Mouse (Mus musculus): Measurements from ENCODE around the gene Olfr1362.

The Olfr1362 gene

GRCm38 (mm10) chr13:21613922-21614321 is at the start of gene Olfr1362:
Gene Olfr1362 (minus strand): TSS chr13:21614022.
- no peak for DNase-seq (ENCODE audit: low spot score in 2 of 2)

GRCm38 (mm10) chr13:21663286-21663685 is 49.5 kb upstream of the Olfr1362 start, which contains the start of gene Olfr1361:
Gene Olfr1361 (minus strand): TSS chr13:21663386.
- no peak for DNase-seq (ENCODE audit: low spot score in 2 of 2)

- DNase-seq (ENCODE audit: low spot score in 2 of 2): no peak
Observed at GRCm38 (mm10) chr13:21642418-21642817, 28.6 kb upstream of the Olfr1362 start, which contains the start of gene Olfr11. Gene Olfr11 (minus strand): TSS chr13:21642518.

GRCm38 (mm10) chr13:21591618-21592017 is 22.2 kb downstream of the Olfr1362 start:
- DNase-seq (ENCODE audit: low spot score in 2 of 2): no peak

GRCm38 (mm10) chr13:21581659-21582058 is 32.2 kb downstream of the Olfr1362 start, which contains the start of gene Olfr1364:
Gene Olfr1364 (minus strand): TSS chr13:21581759.
- no peak for DNase-seq (ENCODE audit: low spot score in 2 of 2)
